In the genomic region with DNA sequence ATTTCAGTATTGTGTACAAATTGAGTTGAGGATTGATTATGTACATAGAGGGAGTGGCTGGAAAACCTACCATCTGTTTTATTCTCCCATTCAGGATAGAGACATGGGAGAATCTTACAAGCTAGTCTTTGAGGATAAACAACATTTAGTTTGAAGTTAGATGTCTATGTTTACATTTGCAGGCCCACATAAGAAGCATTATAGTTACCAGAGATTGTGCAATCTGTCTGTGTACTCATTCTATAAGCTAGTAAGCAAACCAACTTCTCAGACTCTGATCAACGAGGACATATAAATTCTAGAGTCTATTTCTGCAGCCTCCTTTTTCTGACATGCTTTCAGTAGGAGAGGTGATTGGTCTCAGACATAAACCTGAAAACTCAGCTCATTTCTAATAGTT, we compare ENCODE assay signal across 31 mouse cellular contexts.
"Had no signal": no experiment of that assay in that cellular context is flagged by ENCODE, and none has a peak within 500 bp of the region (broad histone marks: within the 10 kb centered on the region; RNA-seq: fewer than 3 reads in every experiment).

No protein-coding gene starts in this region.

- H3K27me3 ChIP-seq: heart, embryonic 12.5 days; heart, embryonic 13.5 days; heart, embryonic 15.5 days; hindbrain, embryonic 12.5 days; hindbrain, embryonic 13.5 days; hindbrain, embryonic 15.5 days; intestine, embryonic 15.5 days; kidney, embryonic 15.5 days had no signal

- H3K4me2 ChIP-seq: heart, embryonic 11.5 days; heart, embryonic 12.5 days; heart, embryonic 13.5 days; heart, embryonic 15.5 days; hindbrain, embryonic 12.5 days; hindbrain, embryonic 13.5 days; hindbrain, embryonic 14.5 days; hindbrain, embryonic 15.5 days; intestine, embryonic 15.5 days; kidney, embryonic 15.5 days had no signal

- H3K27ac ChIP-seq: heart, embryonic 10.5 days; heart, embryonic 13.5 days; heart, embryonic 15.5 days; hindbrain, embryonic 10.5 days; hindbrain, embryonic 12.5 days; hindbrain, embryonic 13.5 days; hindbrain, embryonic 14.5 days; hindbrain, embryonic 15.5 days; hindbrain, postnatal 0 days; intestine, embryonic 15.5 days; kidney, embryonic 15.5 days; kidney, postnatal 0 days; layer of hippocampus, adult 2 months had no signal

- H3K36me3 ChIP-seq: heart, embryonic 10.5 days; heart, embryonic 12.5 days; heart, embryonic 13.5 days; heart, embryonic 15.5 days; hindbrain, embryonic 10.5 days; hindbrain, embryonic 12.5 days; hindbrain, embryonic 13.5 days; hindbrain, embryonic 15.5 days; intestine, embryonic 15.5 days; kidney, embryonic 15.5 days had no signal

- H3K9ac ChIP-seq: heart, embryonic 12.5 days; heart, embryonic 13.5 days; heart, embryonic 15.5 days; hindbrain, embryonic 12.5 days; hindbrain, embryonic 13.5 days; hindbrain, embryonic 14.5 days; hindbrain, embryonic 15.5 days; intestine, embryonic 15.5 days; kidney, embryonic 15.5 days had no signal

- H3K4me1 ChIP-seq: heart, embryonic 10.5 days; heart, embryonic 12.5 days; heart, embryonic 13.5 days; heart, embryonic 15.5 days; hindbrain, embryonic 10.5 days; hindbrain, embryonic 12.5 days; hindbrain, embryonic 13.5 days; hindbrain, embryonic 15.5 days; intestine, embryonic 15.5 days; kidney, embryonic 15.5 days had no signal

- DNase-seq: heart, postnatal 4 days; kidney, adult 11 months; kidney, adult 18-20 months; kidney, adult 2 months; kidney, adult 8-10 months; kidney, adult 9 months; kidney, postnatal 10 days; kidney, postnatal 14 days; kidney, postnatal 25 days; kidney, postnatal 36 days; kidney, postnatal 4 days; layer of hippocampus, adult 9-11 months; layer of hippocampus, postnatal 36 days had no signal

- H3K4me3 ChIP-seq: heart, embryonic 10.5 days; heart, embryonic 12.5 days; heart, embryonic 13.5 days; heart, embryonic 15.5 days; hindbrain, embryonic 10.5 days; hindbrain, embryonic 12.5 days; hindbrain, embryonic 13.5 days; hindbrain, embryonic 15.5 days; intestine, embryonic 15.5 days; kidney, embryonic 15.5 days; layer of hippocampus, adult 2 months had no signal

- H3K9me3 ChIP-seq: heart, embryonic 10.5 days; heart, embryonic 12.5 days; heart, embryonic 13.5 days; heart, embryonic 15.5 days; hindbrain, embryonic 10.5 days; hindbrain, embryonic 12.5 days; hindbrain, embryonic 13.5 days; hindbrain, embryonic 15.5 days; intestine, embryonic 15.5 days; kidney, embryonic 15.5 days had no signal

- ATAC-seq: hindbrain, postnatal 0 days; inflammation-experienced regulatory T-cells, adult 6 months; intestine, embryonic 15.5 days; intestine, embryonic 16.5 days; intestine, postnatal 0 days had no signal
